Mouse (Mus musculus) liver, embryonic 16.5 days (tissue): Measurements from ENCODE around the gene Gm45021. TPM values are rescaled to one million over a fixed set of nuclear protein-coding genes. Genes with fewer than 3 reads are reported as not detected.

Experiments
- ATAC-seq: fragments of 200-750 bp; cut with Nextera tagmentation; 2 replicates; pipeline ENCODE4 v1.8.0; 2017; ENCODE audit warnings: low read depth, mild to moderate bottlenecking, moderate number of reproducible peaks, moderate library complexity
- H3K27ac ChIP-seq: fragments of 300-500 bp; sonication (generic); 2 replicates; pipeline ENCODE4 v1.5.1; 2014; ENCODE audit warnings: mild to moderate bottlenecking, low read length
- H3K27me3 ChIP-seq: fragments of 300-500 bp; sonication (generic); 2 replicates; pipeline ENCODE4 v1.6.1; 2014; ENCODE audit warnings: low read depth, low read length, mixed read lengths; ENCODE audit not compliant: control insufficient read depth, insufficient read depth
- H3K36me3 ChIP-seq: fragments of 300-500 bp; sonication (generic); 2 replicates; pipeline ENCODE4 v1.6.1; 2014; ENCODE audit warnings: mild to moderate bottlenecking; ENCODE audit not compliant: control insufficient read depth, insufficient read depth
- H3K4me1 ChIP-seq: fragments of 300-500 bp; sonication (generic); 2 replicates; pipeline ENCODE4 v1.6.1; 2014; ENCODE audit warnings: low read depth, low read length, mixed read lengths; ENCODE audit not compliant: control insufficient read depth
- H3K4me2 ChIP-seq: fragments of 300-500 bp; sonication (generic); 2 replicates; pipeline ENCODE4 v1.6.1; 2014; ENCODE audit warnings: low read depth, low read length, mixed read lengths
- H3K4me3 ChIP-seq: fragments of 300-500 bp; sonication (generic); 2 replicates; pipeline ENCODE4 v1.5.1; 2014; ENCODE audit warnings: low read depth, mild to moderate bottlenecking, low read length
- H3K9ac ChIP-seq: fragments of 300-500 bp; sonication (generic); 2 replicates; pipeline ENCODE4 v1.6.1; 2014; ENCODE audit warnings: low read depth, low read length
- H3K9me3 ChIP-seq: fragments of 300-500 bp; sonication (generic); replicated peaks from 2 replicates; pipeline ENCODE4 v1.6.1; 2016; ENCODE audit warnings: low read length; ENCODE audit not compliant: control insufficient read depth
- WGBS: fragments of 180-500 bp; shearing (Covaris S2); extraction: QIAGEN DNeasy Blood & Tissue Kit; methylation state at CpG from one replicate; pipeline ENCODE4 v1.1.7; 2014; ENCODE audit not compliant: insufficient replicate concordance; 5-methylcytosine and 5-hydroxymethylcytosine counted together
- polyA plus RNA-seq: library from polyadenylated mRNA; unstranded; fragments of >200 nt; fragmentation: Nextera tagmentation; extraction: Ambion mirVana; gene quantifications from 2 replicates; pipeline ENCODE4 v1.2.1, GENCODE M21; 2015

Gene Gm45021
- polyA plus RNA-seq, 1 experiment from 2014 or later, result not detected

GRCm38 (mm10) chr6:48635105-48635504, 45.7 kb downstream of the Gm45021 start:
- Histone ChIP-seq H3K4me3 (no peak overlapping the region), H3K9ac (no peak overlapping the region), H3K4me2 (no peak overlapping the region), H3K27ac (no peak overlapping the region), H3K27me3 (no peaks in the 10 kb centered on the region), H3K4me1 (no peaks in the 10 kb centered on the region), H3K9me3 (no peaks in the 10 kb centered on the region), H3K36me3 (no peaks in the 10 kb centered on the region)
- ATAC-seq, result peak; percentile 53; the same call in 1 of the 2 replicates
- 26% methylated on average over 2 of the region's 2 CpGs for WGBS

- Histone ChIP-seq H3K4me3 (no peak overlapping the region), H3K4me2 (no peak overlapping the region), H3K9me3 (no peaks in the 10 kb centered on the region), H3K27ac (no peak overlapping the region), H3K9ac (no peak overlapping the region), H3K27me3 (no peaks in the 10 kb centered on the region), H3K4me1 (no peaks in the 10 kb centered on the region), H3K36me3 (no peaks in the 10 kb centered on the region)
- 73% methylated on average over 6 of the region's 6 CpGs for WGBS
- ATAC-seq, result no peak
Measured at GRCm38 (mm10) chr6:48636515-48636914, 47.1 kb downstream of the Gm45021 start.

GRCm38 (mm10) chr6:48637811-48638500, 48.5 kb downstream of the Gm45021 start:
- ATAC-seq, result no peak
- Histone ChIP-seq H3K9ac (no peak overlapping the region), H3K4me3 (no peak overlapping the region), H3K36me3 (no peaks in the 10 kb centered on the region), H3K4me1 (no peaks in the 10 kb centered on the region), H3K9me3 (no peaks in the 10 kb centered on the region), H3K27ac (no peak overlapping the region), H3K4me2 (no peak overlapping the region), H3K27me3 (no peaks in the 10 kb centered on the region)
- 57% methylated on average over 6 of the region's 6 CpGs for WGBS

- no peak overlapping the region for H3K4me3 ChIP-seq
- no peak overlapping the region for H3K9ac ChIP-seq
- H3K36me3 ChIP-seq, result no peaks in the 10 kb centered on the region
- H3K27ac ChIP-seq, result no peak overlapping the region
- no peak overlapping the region for H3K4me2 ChIP-seq
- 40% methylated on average over 2 of the region's 2 CpGs for WGBS
- ATAC-seq, result no peak
- no peaks in the 10 kb centered on the region for H3K27me3 ChIP-seq
- H3K9me3 ChIP-seq, result no peaks in the 10 kb centered on the region
- H3K4me1 ChIP-seq, result no peaks in the 10 kb centered on the region
Measured at GRCm38 (mm10) chr6:48638553-48638952, 49.1 kb downstream of the Gm45021 start.

- Histone ChIP-seq H3K9ac (no peak overlapping the region), H3K9me3 (no peaks in the 10 kb centered on the region), H3K27ac (no peak overlapping the region), H3K4me2 (no peak overlapping the region), H3K4me3 (no peak overlapping the region), H3K4me1 (no peaks in the 10 kb centered on the region), H3K27me3 (no peaks in the 10 kb centered on the region), H3K36me3 (no peaks in the 10 kb centered on the region)
- WGBS, result 54% methylated on average over 6 of the region's 6 CpGs
- ATAC-seq, result no peak
Measured at GRCm38 (mm10) chr6:48641391-48641790, 52.0 kb downstream of the Gm45021 start.

GRCm38 (mm10) chr6:48642764-48643292, 53.4 kb downstream of the Gm45021 start:
- no peak overlapping the region for H3K9ac ChIP-seq
- H3K27me3 ChIP-seq, result no peaks in the 10 kb centered on the region
- WGBS, result 13% methylated on average over 4 of the region's 4 CpGs
- no peaks in the 10 kb centered on the region for H3K9me3 ChIP-seq
- H3K27ac ChIP-seq, result no peak overlapping the region
- H3K4me3 ChIP-seq, result no peak overlapping the region
- no peak for ATAC-seq
- H3K36me3 ChIP-seq, result no peaks in the 10 kb centered on the region
- H3K4me2 ChIP-seq, result no peak overlapping the region
- no peaks in the 10 kb centered on the region for H3K4me1 ChIP-seq

- H3K9ac ChIP-seq, result no peak overlapping the region
- no peak overlapping the region for H3K4me2 ChIP-seq
- no peaks in the 10 kb centered on the region for H3K4me1 ChIP-seq
- H3K4me3 ChIP-seq, result no peak overlapping the region
- H3K36me3 ChIP-seq, result no peaks in the 10 kb centered on the region
- no peaks in the 10 kb centered on the region for H3K9me3 ChIP-seq
- ATAC-seq, result no peak
- 5% methylated on average over 12 of the region's 12 CpGs for WGBS
- no peak overlapping the region for H3K27ac ChIP-seq
- H3K27me3 ChIP-seq, result no peaks in the 10 kb centered on the region
Measured at GRCm38 (mm10) chr6:48645660-48646308, 56.4 kb downstream of the Gm45021 start.

- no peaks in the 10 kb centered on the region for H3K9me3 ChIP-seq
- no peaks in the 10 kb centered on the region for H3K36me3 ChIP-seq
- no peak overlapping the region for H3K4me3 ChIP-seq
- no peaks in the 10 kb centered on the region for H3K27me3 ChIP-seq
- no peak overlapping the region for H3K4me2 ChIP-seq
- ATAC-seq, result no peak
- no peak overlapping the region for H3K9ac ChIP-seq
- WGBS, result 46% methylated on average over 4 of the region's 4 CpGs
- no peak overlapping the region for H3K27ac ChIP-seq
- H3K4me1 ChIP-seq, result no peaks in the 10 kb centered on the region
Measured at GRCm38 (mm10) chr6:48646309-48646690, 56.9 kb downstream of the Gm45021 start.

GRCm38 (mm10) chr6:48646995-48647394, 57.6 kb downstream of the Gm45021 start, which contains the start of gene Gimap8:
Gene Gimap8 (plus strand): TSS chr6:48647234.
- ATAC-seq, result peak; percentile 53; the same call in 1 of the 2 replicates
- no peak within 1 kb of the TSS for H3K9ac ChIP-seq
- no peaks in the 10 kb centered on the region for H3K27me3 ChIP-seq
- H3K4me1 ChIP-seq, result no peaks in the 10 kb centered on the region
- no peak within 1 kb of the TSS for H3K4me3 ChIP-seq
- H3K27ac ChIP-seq, result no peak within 1 kb of the TSS
- 7% methylated on average over 3 of the region's 3 CpGs for WGBS
- no peaks in the 10 kb centered on the region for H3K36me3 ChIP-seq
- H3K9me3 ChIP-seq, result no peaks in the 10 kb centered on the region
- no peak within 1 kb of the TSS for H3K4me2 ChIP-seq
